Comparison of ENCODE assay signal across 10 mouse cellular contexts in genomic region chr9:27945323-27946010, GRCm38 (mm10).
DNase-seq lines count a peak whose midpoint lies in the region.
"Had no signal": no experiment of that assay in that cellular context is flagged by ENCODE, and none has a peak within 500 bp of the region (broad histone marks: within the 10 kb centered on the region; RNA-seq: fewer than 3 reads in every experiment).

No protein-coding gene starts in this region.

- peak; percentile 6 for DNase-seq in kidney, postnatal 10 days
- no peak for DNase-seq in kidney, adult 8-10 months
- DNase-seq in embryo, embryonic 10.5 days (ENCODE audit: low spot score): peak; percentile 24
- DNase-seq in neural tube, embryonic 10.5 days (ENCODE audit: extremely low spot score, low spot score): peak; percentile 24
- peak; percentile 19 for DNase-seq in retina, embryonic 14.5 days (ENCODE audit: low spot score)
- DNase-seq in cerebellum, adult 11-12 months: no peak
- DNase-seq in lung, postnatal 36 days: no peak
- DNase-seq: adrenal gland, adult 8-10 months; cerebellum, adult 9-10 months; right cerebral cortex, postnatal 14 days had no signal

Comparison
In these comparisons a context has a peak if more than half of its experiments do, and no peak if none do; other contexts are left out.
1. DNase-seq: peak in kidney, postnatal 10 days (single experiment), embryo, embryonic 10.5 days (single experiment), neural tube, embryonic 10.5 days (single experiment) and retina, embryonic 14.5 days (single experiment); none in kidney, adult 8-10 months (0 of 2), cerebellum, adult 11-12 months (single experiment) and lung, postnatal 36 days (single experiment).